Mouse (Mus musculus) adrenal gland, adult 8-10 months (tissue): ENCODE results near the gene Cpz. TPM values are rescaled to one million over a fixed set of nuclear protein-coding genes. Genes with fewer than 3 reads are reported as not detected.

Experiments used
- DNase-seq: peaks from one replicate; pipeline ENCODE4 v3.0.0; 2022
- total RNA-seq, 4 experiments: library from RNA; stranded (reverse); gene quantifications; 2 replicates each; pipeline ENCODE4 v1.2.4; 2022

The Cpz gene
- total RNA-seq, 4 experiments from 2014 or later: 0.67 to 2.2 (median 0.91) TPM; not detected in 1

DNA sequence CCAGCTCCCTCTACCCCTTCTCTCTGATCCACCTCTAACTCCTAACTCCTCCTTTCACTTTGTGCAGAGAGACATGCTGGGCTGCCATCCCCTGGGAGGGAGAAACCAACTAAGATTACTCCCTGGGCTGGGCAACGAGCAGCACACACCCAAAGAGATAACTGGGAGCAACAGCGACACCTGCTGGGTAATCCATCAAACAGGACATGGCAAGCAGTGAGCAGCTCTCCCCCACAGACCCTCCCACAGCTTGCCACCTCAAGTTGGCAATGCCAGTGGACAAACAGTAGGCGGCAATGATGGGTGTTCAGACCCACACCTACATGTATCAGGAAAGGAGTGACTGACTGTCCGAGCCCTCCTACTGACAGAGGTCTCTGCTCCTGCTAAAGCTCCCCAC, 4.9 kb upstream of the Cpz start:
- DNase-seq: no peak

DNA sequence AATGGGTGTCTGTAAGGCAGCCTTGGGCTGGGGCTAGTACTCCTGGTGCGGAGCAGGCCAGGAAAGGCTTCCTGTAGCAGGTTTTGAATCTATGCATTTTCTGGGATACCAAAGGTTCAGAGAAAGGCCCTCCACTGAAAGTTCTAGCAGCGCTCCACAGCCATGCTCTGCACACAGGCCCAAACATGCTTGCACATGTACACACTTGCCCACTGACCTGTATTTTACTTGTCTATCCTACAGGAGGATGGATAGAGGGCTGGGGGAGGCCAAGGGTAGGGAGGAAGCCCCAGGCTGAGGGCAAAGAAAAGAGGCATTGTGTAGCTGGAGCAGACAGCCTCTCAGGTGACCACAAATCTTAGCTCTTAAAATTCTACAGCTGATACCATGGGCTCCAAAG, 1.1 kb downstream of the Cpz start:
- DNase-seq: no peak

DNA sequence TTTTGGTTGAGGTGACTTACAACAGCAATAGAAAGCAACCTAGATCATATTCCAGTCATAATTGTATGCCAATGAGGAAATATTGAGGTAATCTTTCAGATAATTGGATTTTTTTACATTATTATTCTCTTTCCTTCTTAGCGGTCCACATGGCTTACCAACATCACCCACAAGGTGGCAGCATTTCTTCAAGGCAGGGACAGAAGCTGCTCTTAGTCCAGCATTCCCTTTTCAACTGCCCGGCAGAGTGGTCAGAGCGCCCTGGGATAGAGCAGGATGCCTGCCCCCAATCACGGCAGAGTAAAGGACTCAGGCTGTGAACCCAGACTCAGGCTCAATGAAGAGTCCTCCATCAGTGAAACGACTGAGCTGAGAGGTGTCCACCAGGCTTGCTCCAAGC, 1.8 kb downstream of the Cpz start:
- DNase-seq: peak; percentile 22

DNA sequence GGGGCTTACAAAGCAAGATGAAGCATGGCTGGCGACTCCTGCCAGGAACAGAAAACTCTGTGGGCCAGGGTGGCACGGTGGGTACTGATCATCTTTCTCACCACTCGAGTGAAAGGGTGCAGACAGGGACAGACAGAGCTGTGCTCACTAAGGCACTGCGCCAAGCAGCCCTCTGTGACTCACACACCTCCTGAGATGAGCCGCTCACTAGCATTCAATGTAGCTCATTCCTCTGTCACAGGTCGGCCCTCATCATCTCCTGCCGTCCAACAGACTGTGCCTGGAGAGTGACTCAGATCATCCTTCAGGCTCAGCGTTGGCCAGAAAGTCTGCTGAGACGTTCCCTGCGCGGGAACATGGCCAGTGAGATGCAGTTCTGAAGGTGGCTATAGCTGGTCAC, 8.7 kb downstream of the Cpz start:
- no peak for DNase-seq

DNA sequence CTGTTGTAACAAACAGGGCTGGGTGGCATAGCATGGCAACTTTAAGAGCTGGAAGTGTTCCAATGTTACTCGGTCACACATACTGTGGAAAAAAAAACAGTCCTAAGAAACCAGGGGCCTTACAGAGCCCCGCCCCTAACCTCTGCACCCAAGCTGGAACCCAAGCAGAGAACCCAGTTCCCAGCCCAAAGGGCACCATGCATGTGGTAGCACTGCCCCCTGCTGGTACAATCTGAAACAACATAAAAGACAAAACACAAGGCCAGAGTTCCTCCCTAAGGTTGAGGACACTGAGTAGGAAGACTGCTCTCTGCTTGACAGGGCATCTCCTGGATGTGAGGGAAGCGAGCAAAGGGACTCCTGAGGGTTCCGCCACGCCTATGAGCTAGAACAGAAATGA, 14.9 kb downstream of the Cpz start:
- DNase-seq: no peak

DNA sequence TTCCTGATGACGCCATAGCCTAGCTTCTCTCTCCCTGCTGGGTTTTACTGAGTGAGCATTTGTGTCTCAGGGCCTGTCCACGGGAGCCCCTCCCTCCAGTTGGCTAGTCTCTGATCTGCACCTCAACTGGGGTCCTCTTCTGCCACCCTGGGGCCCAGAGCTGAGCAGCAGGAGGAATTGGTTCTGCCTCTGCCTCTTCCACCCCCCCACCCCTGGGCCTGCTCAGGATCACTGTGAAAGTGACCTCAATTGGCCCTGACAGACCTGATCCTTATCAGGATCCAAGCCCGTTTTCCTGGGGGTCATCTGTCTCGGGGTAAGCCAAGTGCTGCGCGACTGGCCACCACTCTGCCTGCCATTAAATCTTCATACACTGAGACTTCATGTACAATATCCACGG, 20.5 kb downstream of the Cpz start:
- peak; percentile 23 for DNase-seq

DNA sequence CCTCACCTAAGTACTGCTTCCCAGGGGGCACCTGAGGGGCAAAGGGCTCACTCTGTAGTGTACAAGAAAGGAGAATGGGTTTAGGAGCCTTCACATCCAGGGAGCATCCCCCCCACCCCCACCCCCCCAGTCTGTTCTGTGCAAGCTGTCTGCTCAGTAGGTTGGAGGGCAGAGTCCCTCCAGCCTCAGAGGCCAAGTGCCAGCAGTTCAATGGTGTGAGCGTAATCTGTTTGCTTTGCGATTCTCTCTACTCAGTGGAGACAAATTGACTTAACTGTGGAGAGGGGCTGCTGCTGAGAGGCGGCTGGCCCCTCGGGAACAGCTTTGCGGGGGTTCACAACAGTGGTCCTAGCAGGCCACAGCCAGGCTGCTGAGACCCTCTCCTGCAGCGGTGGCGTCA, 28.2 kb downstream of the Cpz start:
- no peak for DNase-seq

DNA sequence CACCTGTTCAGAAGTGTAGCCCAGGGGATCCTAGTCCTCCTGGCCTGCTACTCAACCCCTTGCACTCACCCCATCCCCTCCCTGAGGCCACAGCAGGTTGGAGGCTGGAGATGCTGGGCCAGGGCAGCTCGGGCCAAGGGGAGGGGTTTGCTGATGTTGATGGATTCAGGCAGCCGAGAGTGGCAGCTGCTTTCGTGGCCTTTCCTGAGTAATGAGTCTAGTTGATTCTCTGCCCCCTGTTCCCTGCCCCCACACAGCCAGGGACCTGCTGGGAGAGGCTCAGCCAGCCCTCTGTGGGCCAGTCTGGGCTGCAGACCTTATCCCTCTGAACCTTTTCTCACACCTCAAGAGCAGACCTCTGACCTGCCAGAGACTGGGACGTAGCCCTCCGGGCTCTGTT, 29.5 kb downstream of the Cpz start:
- DNase-seq: no peak

DNA sequence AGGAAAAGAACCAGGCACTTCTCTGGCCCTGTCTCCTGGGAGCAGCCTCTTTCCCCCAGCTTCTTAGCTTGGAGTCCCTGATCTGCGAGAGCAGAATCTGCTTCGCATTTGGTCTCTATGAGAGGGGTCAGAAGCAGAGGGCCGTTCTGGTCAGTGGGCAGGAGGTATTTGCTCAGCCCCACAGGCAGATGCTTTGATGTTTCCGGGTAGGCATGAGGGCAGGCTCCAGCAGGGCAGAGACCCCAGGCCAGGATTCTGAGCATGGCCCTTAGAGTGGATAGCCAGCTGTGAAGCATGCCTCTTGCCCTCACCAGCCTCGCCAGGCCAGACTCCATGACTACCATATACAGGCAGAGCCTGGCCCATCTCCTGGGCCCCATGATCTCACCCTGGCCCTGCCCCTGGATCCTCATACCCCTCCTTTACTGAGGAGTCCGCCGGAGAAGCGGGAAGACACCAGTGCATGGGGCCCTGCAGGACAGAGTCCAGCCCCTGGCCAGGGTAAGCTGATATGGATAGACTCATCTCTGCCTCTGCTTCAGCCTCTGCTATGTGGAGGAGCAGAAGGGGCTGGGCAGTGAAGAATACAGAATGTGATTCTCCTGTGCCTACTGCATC, 30.6 kb downstream of the Cpz start:
- no peak for DNase-seq

DNA sequence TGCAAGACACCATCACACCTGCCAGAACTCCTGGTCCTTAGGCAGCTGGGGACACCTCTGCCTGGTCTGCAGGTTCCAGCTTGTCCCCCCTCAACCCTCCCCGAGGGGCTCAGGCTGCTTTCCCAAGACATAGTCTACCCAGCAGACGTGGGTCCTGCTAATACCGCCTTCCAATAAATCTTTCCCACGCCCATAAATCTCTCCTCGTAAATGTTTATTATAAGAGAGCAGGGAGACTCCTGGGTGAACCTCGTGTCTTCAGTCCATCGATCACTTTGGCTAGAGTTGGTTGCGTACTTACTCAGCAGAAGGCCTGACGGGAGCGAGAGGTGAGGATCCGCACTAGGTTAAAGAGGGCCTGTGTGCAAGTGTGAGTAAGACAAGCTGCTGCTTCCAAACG, 31.7 kb downstream of the Cpz start:
- no peak for DNase-seq

DNA sequence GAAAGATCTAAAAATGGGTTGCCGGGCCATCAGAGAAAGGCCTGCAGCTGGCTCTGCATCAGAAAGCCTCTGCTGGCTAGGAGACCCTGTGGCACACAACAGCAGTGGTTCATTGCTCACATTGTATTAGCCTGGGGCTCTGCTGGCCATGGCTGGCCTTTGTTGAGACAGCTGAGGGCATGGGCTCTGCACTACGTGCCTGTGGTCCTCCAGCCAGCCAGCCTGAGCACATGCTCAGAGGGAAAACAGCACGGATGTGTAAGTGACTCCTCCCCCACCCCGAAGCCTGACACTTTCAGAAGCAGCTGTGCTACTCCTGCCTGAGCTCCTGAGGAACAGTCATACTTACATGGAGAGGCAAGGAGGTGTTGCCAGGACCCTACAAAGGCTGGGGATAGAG, 46.0 kb downstream of the Cpz start:
- no peak for DNase-seq

DNA sequence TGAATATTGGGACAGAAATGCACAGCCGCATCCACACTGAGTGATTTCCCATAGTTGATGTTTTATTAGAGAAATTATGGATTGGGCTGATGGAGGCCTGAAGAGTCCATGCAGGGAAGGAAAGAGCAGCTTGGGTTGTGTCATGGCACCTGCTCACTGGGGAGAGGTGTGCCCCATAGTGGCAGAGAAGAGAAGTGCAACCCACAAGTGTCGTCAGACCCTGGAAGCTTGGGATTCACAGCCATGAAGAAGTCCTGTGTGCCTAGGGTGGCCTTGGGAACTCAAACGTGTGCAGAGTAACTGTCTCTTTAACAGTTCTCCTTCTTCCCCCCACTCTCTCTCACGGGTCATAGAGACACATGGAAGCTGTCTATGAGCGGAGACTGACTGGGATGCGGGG, 50.3 kb downstream of the Cpz start:
- DNase-seq: no peak

DNA sequence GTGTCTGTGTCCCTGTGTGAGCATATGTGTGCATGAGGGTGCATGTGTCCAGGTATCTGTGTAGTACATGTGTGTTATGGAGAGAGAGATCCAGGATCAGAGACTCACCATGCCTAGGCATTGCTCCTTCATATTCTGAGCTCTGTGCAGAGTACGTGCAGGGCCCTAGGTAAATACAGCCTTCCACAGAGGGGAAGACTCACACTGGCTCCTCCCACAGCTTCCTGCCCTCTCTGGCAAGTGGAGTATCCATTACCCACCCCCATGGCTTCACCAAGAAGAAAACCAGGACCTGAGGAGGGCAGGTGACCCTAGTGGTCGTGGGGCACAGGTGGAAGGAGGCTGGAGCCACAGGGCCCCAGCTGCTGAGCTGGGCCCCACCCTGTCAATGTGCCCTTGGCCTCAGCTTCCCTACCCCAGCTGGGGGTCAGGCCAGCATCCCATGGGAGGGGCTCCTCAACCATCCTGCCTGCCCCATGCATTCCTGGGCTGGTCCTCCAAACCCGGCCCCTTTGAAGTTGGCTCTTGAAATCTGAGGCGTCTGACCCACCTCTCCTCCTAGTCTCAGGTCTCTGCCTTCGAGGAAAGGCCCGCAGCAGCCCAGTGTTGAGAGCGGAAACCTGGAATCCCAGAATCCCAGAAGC, 54.5 kb downstream of the Cpz start:
- DNase-seq: no peak

DNA sequence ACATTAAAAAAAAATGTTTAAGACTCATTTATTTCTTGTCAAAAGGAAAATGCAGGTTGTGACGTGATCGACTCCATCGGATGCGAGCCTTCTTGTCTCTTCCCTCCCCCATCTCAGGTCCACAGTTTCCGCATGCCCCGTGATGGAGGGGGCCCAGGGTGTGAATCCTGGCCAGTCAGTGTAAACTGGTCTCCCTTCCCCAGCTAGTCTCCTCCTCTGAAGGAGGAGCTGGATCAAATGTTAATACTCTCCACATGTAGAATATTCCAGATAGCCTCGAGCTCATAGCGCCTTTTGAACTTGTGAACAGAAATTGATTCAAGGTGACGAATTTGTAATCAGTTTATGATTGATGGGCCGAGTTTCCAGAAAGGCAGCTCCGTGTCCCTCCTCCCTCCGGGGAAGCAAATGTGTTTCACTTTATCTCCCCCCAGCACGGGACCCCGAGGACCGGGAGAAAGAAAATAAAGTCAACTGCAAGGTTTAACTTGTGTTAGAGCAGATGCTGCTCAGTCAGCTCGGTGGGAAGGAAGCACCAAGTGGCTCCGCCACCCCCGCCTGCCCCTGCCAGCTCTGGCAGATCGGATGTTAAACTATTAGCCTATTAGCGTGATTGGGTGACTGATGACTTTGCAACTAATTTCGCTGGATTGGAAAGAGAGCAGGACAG, 59.4 kb downstream of the Cpz start:
- no peak for DNase-seq

DNA sequence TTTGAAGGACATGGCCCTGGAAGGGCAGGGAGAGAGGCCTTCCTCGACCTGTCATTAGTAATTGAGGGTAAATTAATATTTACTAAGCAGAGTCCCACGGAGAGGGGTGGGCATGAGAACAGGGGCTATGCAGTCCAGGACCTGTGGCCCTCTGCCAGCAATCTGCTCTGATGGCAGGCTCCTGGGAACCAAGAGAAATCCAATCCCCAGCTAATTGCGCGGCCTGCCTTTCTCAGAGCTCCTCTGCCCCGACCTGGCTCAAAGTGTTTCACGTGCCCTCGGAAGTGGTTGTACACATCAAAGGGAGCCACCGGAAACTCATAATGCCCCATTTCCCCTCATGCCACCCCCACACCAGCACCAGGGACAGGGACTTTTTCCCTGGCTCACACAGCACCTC, 63.4 kb downstream of the Cpz start:
- DNase-seq: no peak

DNA sequence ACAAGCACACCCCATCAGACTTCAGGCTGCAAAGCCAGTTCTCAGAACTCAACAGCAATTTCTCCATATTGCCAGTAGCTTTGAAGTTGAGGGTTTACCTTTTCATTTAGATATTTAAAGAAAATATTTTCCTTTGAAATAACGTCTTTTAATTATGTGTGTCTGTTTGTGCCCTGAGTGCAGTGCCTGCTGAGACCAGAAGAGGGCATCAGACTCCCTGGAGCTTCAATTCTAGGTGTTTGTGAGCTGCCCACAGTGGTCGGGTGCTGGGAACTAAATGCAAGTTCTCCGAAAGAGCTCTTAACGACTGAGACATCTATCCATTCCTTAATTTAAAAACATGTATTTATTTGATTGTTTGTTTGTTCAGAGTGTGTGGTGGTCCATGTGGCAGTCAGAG, 65.7 kb downstream of the Cpz start:
- no peak for DNase-seq

DNA sequence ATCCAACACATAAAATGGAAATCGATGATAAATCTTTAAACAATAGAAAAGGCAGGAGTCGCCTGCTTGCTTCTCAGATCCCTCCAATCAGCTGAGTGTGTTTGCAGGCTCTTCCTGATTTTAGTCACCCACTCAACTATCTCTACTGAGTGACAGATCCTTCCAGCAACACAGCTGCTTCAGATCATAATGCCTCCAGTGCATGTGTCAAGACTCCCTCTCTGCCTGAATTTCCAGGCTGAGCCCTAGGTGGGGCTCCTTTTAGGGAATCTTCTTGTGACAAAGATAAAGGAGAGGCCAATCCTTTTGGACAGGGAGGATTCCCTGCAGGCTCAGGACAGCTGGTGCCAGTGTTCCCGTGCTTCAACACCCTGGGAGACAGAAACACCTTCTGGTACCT, 67.2 kb downstream of the Cpz start:
- DNase-seq: no peak

DNA sequence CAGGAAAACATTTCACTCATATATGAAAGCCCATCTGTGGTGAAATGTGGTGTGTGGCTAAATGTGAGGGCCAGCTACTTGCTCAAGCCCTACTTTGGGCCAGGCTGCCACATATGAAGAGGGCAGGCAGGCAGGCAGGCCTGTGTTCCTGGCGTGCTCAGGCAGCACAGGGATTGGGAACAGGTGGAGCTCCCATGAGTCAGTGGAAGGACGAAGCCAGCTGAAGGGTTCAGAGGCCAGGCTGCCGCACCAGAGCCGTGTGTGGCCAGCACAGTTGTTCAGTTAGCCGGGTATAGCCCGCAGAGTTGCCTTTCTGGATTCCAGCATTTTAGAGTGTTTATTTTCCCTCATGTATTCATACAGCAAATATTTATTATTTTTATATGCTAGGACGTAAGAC, 68.1 kb downstream of the Cpz start:
- DNase-seq: no peak

DNA sequence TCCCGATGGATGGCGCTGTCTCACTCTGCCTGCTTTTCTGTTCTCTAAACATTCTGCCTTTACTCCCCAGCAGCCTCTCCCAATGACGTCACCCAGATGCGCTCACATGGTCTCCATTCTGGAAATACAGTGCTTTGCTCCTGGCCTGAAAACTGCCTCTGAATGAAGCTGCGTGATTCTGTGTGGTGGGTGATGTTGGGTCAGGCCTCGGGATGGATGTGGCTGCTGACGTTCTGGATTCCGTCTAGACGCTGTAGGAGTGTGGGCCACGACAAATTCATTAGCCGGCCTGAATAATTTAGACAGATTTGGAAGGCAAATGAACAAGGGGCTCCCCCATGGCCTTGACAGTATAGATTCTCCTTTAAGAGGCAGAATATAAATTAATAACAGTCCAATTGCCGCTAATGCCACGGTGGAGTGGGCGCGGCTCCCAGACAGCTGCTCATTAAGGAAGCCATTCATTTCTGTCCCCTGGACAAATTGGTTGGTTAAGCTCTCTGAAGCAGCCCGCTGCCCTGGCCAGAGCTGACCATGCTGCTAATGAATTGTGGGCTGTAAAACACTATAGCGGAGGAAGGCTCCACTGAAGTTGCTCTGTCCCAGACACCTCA, 71.2 kb downstream of the Cpz start:
- DNase-seq: no peak
